Mouse (Mus musculus) megakaryocyte, adult 5-6 weeks (primary cell): ENCODE data around the gene Col1a1. TPM values are rescaled to one million over a fixed set of nuclear protein-coding genes. Genes with fewer than 3 reads are reported as not detected.
"Not testable (repeated sequence)": the region's sequence is repeated elsewhere in the genome, so short reads cannot be mapped to it uniquely, and the experiment has no call there.

Experiments used
- ATAC-seq: 2 replicates; pipeline ENCODE4 v1.8.0; 2016; ENCODE audit warnings: mild to moderate bottlenecking, inconsistent platforms; ENCODE audit not compliant: poor library complexity, severe bottlenecking
- total RNA-seq, 2 experiments: library from RNA; stranded (forward) in 1 of 2; stranded (reverse) in 1 of 2; fragments of 153-499, 151-499 nt in 1 of 2; fragments of 221-1000, 200-1000 nt in 1 of 2; gene quantifications; 2 replicates each; pipeline versions ENCODE4 v1.2.3 to v1.2.4; 2015 to 2017

Col1a1 gene
- total RNA-seq, 2 experiments from 2014 or later = 0.42 to 4.8 TPM

- peak; percentile 64 for ATAC-seq
These were observed 1.3 kb downstream of the Col1a1 start for GRCm38 (mm10) chr11:94937335-94937781.

DNA sequence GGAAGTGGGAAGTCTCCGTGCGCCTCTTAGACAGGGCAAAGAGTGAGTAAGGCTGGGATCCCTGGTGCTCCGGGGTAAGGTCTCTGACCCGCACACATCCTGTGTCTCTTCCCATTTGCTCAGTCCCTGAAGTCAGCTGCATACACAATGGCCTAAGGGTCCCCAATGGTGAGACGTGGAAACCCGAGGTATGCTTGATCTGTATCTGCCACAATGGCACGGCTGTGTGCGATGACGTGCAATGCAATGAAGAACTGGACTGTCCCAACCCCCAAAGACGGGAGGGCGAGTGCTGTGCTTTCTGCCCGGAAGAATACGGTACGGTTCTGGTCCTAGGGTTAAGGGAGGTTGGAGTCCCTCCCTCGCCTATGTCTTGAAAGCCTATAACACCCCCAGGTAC, 1.8 kb downstream of the Col1a1 start:
- ATAC-seq = no peak

GRCm38 (mm10) chr11:94938296-94938695, 2.3 kb downstream of the Col1a1 start:
- no peak for ATAC-seq

GRCm38 (mm10) chr11:94939280-94939679, 3.3 kb downstream of the Col1a1 start:
- ATAC-seq = peak; percentile 59

DNA sequence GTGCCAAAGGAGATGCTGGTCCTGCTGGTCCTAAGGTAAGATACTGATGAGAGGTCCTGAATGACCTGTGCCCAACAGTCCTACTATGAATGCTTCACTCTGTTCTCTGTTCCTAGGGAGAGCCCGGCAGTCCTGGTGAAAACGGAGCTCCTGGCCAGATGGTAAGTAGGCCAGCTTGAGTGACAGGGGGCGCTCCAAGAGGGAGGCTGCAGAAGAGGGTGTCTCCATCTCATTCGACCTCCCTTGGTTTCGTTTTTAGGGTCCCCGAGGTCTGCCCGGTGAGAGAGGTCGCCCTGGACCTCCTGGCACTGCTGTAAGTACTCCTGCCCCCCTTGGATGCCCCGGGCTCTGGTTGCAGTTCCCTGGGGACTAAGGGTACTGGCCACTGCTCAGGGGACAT, 5.1 kb downstream of the Col1a1 start:
- no peak for ATAC-seq

GRCm38 (mm10) chr11:94941776-94942175, 5.8 kb downstream of the Col1a1 start:
- ATAC-seq = no peak

- peak; percentile 33; the same call in 1 of the 2 replicates for ATAC-seq
These were observed 6.4 kb downstream of the Col1a1 start for GRCm38 (mm10) chr11:94942282-94943023.

DNA sequence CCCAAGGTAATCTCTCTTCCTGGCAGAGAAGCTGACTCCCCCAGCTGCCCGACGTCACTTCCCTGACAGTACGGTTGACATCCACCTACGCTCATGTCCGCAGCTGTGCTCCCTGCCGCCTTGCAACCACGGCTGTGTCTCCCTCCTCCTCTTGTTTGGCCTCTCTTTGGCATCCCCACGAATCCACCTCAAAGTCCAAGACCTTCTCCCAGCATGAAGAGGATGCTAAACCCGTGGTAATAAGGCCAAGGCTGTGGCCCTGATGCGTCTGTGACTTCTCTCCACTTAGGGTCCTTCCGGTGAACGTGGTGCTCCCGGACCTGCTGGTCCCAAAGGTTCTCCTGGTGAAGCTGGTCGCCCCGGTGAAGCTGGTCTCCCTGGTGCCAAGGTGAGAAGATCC, 7.0 kb downstream of the Col1a1 start:
- ATAC-seq = no peak

GRCm38 (mm10) chr11:94944295-94944694, 8.3 kb downstream of the Col1a1 start:
- no peak for ATAC-seq

GRCm38 (mm10) chr11:94945236-94945635, 9.2 kb downstream of the Col1a1 start:
- ATAC-seq = peak; percentile 91

GRCm38 (mm10) chr11:94952169-94952568, 16.1 kb downstream of the Col1a1 start:
- no peak for ATAC-seq

GRCm38 (mm10) chr11:94955103-94955502, 19.1 kb downstream of the Col1a1 start:
- no peak for ATAC-seq

- no peak for ATAC-seq
These were observed 21.7 kb downstream of the Col1a1 start for GRCm38 (mm10) chr11:94957693-94958064.

GRCm38 (mm10) chr11:94958065-94958858, 22.2 kb downstream of the Col1a1 start:
- peak; percentile 60 for ATAC-seq

DNA sequence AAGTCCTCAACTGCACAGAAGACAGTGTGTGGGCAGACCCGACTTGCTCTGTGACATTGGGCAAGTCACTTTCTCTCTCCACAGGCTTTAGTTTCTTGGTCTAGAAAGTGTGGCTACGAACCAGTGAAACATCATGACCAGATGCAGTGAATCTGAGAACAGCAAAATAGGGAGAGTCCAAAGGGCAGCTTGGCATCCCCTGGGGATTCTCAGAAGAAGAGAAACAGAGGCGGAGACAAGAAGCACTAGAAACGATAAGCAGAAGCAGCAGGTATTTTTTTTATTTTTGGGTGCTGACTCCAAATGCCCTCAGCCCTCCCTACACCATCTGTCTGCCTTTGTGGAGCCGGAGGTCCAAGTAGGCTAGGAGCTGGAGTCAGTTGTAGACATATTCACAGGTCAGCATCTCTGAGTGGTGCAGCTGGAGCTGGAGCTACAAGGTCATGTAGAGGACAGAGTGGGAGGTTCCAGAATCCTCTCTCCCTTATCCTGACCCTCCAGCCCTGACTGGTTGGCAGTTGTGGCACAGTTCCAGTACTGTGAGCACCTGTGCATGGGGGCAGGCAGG, 26.6 kb downstream of the Col1a1 start:
- ATAC-seq = no peak

DNA sequence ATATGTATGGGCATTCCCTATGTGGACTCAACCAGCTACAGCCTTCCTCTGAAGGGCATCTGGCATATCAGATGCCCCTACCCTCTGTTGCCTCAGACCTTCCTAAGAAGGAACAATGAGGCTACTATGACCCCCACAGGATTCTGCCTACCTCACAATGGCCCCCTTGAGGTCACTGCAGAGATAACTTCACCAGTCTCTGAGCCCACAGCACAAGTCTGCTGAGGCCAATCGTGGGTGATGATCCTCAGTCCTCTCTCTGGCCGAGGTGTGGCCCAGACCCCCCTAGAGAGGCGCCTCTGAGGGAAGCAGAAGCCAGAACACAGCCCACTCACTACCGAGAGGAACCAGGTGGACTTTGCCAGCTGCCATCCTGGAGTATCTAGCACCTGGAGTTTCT, 31.4 kb downstream of the Col1a1 start, which contains the start of gene Hils1:
Gene Hils1 (plus strand): TSS at position 175 of the 400 bp plus-strand sequence.
- no peak for ATAC-seq

- ATAC-seq = no peak
These were observed 32.2 kb downstream of the Col1a1 start for GRCm38 (mm10) chr11:94968187-94968586.

DNA sequence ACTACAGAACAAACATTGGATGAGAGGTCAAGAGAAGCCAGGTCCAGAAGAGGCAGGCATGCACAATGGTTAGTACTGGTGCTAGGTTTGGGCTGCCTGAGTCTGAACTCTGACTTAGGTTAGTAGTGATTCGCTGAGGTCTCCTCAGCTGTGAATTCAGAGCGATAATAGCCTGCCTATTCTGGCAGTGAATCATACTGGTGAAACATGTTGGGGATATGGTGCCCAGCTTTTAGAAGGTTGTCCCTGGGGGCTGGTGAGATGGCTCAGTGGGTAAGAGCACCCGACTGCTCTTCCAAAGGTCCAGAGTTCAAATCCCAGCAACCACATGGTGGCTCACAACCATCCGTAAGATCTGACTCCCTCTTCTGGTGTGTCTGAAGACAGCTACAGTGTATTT, 33.7 kb downstream of the Col1a1 start:
- not testable (repeated sequence) for ATAC-seq

- peak; percentile 70 for ATAC-seq
These were observed 34.4 kb downstream of the Col1a1 start for GRCm38 (mm10) chr11:94970210-94970943.

GRCm38 (mm10) chr11:94971895-94972615, 36.0 kb downstream of the Col1a1 start:
- no peak for ATAC-seq
